Mouse (Mus musculus): Measurements from ENCODE around the gene Speer4f1. TPM values are rescaled to one million over a fixed set of nuclear protein-coding genes. Genes with fewer than 3 reads are reported as not detected.

The Speer4f1 gene
- polyA plus RNA-seq, 1 experiment from 2014 or later = not detected

DNA sequence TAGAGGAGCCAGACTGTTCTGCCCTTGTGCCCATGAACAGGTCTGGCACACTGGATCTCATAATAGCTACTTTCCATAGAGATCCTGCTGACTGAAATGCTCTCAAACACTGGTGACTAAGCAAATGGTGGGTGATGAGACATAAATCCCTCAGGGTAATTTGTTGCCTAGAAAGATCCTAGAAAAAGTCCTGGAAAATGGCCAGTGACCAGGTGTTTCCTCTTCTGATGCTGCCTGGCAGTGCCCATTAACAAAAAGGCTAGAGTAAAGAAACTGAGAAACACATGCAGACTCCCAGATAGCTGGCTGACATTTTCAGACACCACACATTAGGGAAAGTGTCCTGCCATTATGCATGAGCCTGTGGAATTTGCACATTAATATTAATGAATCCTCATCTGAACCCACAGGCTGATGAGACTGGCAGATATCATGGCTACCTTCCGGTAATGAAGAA lies 24.0 kb downstream of the Speer4f1 start:
- ATAC-seq = no peak
- Histone ChIP-seq H3K36me3 (no peaks in the 10 kb centered on the region), H3K4me1 (replicated peaks) (no peaks in the 10 kb centered on the region), H3K4me2 (replicated peaks) (no peak overlapping the region), H3K9ac (no peak overlapping the region), H3K9me3 (no peaks in the 10 kb centered on the region), H3K4me3 (replicated peaks) (no peak overlapping the region), H3K27ac (no peak overlapping the region), H3K27me3 (replicated peaks) (no peaks in the 10 kb centered on the region)
- 77% methylated on average over 1 of the region's 1 CpGs for WGBS

DNA sequence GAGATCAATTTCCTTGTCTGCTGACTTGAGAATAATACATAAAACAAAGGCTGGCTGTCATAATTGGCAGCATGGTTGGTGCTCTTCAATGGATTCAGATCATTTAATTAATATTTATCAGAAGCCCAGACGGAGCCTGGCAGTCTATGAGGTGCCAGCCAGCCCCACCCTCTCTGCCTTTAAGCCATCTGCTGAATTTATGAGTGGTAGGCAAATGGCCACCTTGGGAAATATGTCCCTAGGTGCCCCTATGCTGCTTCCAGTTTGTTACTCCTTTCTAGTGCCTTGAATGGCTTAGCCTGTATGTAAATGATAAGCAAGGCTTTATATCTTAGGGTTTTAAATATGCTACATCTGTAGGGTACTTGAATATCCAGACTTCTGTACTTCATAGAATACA lies 25.0 kb downstream of the Speer4f1 start:
- Histone ChIP-seq H3K4me2 (replicated peaks) (no peak overlapping the region), H3K4me1 (replicated peaks) (no peaks in the 10 kb centered on the region), H3K27ac (no peak overlapping the region), H3K27me3 (replicated peaks) (no peaks in the 10 kb centered on the region), H3K4me3 (replicated peaks) (no peak overlapping the region), H3K9ac (no peak overlapping the region), H3K36me3 (no peaks in the 10 kb centered on the region), H3K9me3 (no peaks in the 10 kb centered on the region)
- no peak for ATAC-seq
- WGBS = 73% methylated on average over 1 of the region's 1 CpGs

DNA sequence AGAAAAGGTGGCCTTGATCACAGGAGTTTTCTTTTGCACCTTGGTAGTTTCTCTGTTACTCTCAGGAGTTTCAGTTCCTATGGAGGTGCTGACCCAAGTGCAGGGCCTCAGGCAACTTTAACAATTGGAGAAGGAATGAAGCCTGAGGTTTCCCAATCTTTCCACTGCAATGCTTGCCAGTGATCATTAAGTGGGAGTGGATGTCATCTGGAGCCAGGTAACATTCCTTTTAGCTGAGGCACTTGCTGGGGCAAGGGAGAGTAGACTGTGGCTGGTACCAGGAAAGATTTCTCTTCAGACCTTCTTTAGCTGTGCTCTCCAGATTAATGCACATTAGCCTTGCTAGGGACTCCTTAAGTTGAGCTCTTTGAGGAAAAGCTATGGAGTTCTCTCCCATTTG lies 29.6 kb downstream of the Speer4f1 start:
- Histone ChIP-seq H3K4me1 (replicated peaks) (no peaks in the 10 kb centered on the region), H3K36me3 (no peaks in the 10 kb centered on the region), H3K4me3 (replicated peaks) (no peak overlapping the region), H3K4me2 (replicated peaks) (no peak overlapping the region), H3K9me3 (no peaks in the 10 kb centered on the region), H3K27ac (no peak overlapping the region), H3K9ac (no peak overlapping the region), H3K27me3 (replicated peaks) (no peaks in the 10 kb centered on the region)
- ATAC-seq = no peak

DNA sequence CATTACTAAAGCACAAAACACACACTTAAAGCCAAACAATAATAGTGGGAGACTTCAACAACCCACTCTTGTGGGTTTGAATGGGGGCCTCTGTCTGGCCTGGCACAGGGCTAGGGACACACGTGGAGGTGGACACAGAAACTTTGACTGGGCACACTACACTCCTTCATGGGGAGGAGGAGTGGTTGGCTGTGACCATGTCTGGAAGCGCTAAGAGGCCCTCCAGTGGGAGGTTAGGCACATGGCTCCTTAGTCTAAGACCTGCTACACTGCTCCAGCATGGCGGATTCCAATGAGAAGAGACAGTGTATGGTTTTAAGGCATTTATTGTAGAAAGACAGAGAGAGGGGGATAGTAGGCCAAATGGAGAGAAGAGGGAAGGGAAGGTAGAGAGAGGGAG lies 32.1 kb downstream of the Speer4f1 start:
- H3K4me3 ChIP-seq (replicated peaks) = no peak overlapping the region
- 83% methylated on average over 3 of the region's 3 CpGs for WGBS

More for the DNA sequence above, 32.1 kb downstream of the Speer4f1 start:
- H3K27ac ChIP-seq = no peak overlapping the region
- H3K9ac ChIP-seq = no peak overlapping the region
- no peak overlapping the region for H3K4me2 ChIP-seq (replicated peaks)
- H3K27me3 ChIP-seq (replicated peaks) = no peaks in the 10 kb centered on the region
- H3K36me3 ChIP-seq = no peaks in the 10 kb centered on the region
- H3K9me3 ChIP-seq = no peaks in the 10 kb centered on the region
- H3K4me1 ChIP-seq (replicated peaks) = no peaks in the 10 kb centered on the region
- ATAC-seq = no peak

Other genes starting within 250 kb of the Speer4f1 start
- not detected in 2 replicates for gene Speer4f2, start 102.9 kb upstream of the Speer4f1 start, polyA plus RNA-seq (2015; fragmentation: Nextera tagmentation; extraction: Ambion mirVana)
- 38.1 and 43.6 TPM in 2 replicates for gene Sema3c, start 98.2 kb downstream of the Speer4f1 start, polyA plus RNA-seq (2015; fragmentation: Nextera tagmentation; extraction: Ambion mirVana)